Mouse (Mus musculus) granulocyte monocyte progenitor cell, adult 5-6 weeks (primary cell): ENCODE data around the gene Nrsn1. TPM values are rescaled to one million over a fixed set of nuclear protein-coding genes. Genes with fewer than 3 reads are reported as not detected.
A peak's percentile ranks its signal among the peaks of the same experiment; 100 is the strongest.
"Not testable (repeated sequence)": the region's sequence is repeated elsewhere in the genome, so short reads cannot be mapped to it uniquely, and the experiment has no call there.

Experiments used
- ATAC-seq: replicated peaks from 2 replicates; pipeline ENCODE4 v1.8.0; 2016; ENCODE audit warnings: mild to moderate bottlenecking, moderate TSS enrichment, inconsistent platforms; ENCODE audit not compliant: poor library complexity, severe bottlenecking
- total RNA-seq, 2 experiments: library from RNA; stranded (forward) in 1 of 2; stranded (reverse) in 1 of 2; fragments of 200-712, 200-1000 nt in 1 of 2; fragments of >200 nt in 1 of 2; fragmentation: Nextera tagmentation in 1 of 2; gene quantifications; 2 replicates each; pipeline ENCODE4 v1.2.3; 2014 to 2017

Gene Nrsn1
- not detected in 2 replicates for total RNA-seq (2014; fragmentation: Nextera tagmentation)
- total RNA-seq (2017), result not detected in 2 replicates

GRCm38 (mm10) chr13:25270402-25270801 is at the start of gene Nrsn1:
Nrsn1 (minus strand) TSS chr13:25270502.
- ATAC-seq, result not testable (repeated sequence)

GRCm38 (mm10) chr13:25312059-25312458 is 41.8 kb upstream of the Nrsn1 start:
- no peak for ATAC-seq

- ATAC-seq, result no peak
Measured at GRCm38 (mm10) chr13:25310068-25310467, 39.8 kb upstream of the Nrsn1 start.

- ATAC-seq, result no peak
Measured at GRCm38 (mm10) chr13:25288736-25289135, 18.4 kb upstream of the Nrsn1 start.

GRCm38 (mm10) chr13:25274934-25275565 is 4.7 kb upstream of the Nrsn1 start:
- no peak for ATAC-seq

- no peak for ATAC-seq
Measured at GRCm38 (mm10) chr13:25272189-25272588, 1.9 kb upstream of the Nrsn1 start.

- ATAC-seq, result peak; percentile 44
Measured at GRCm38 (mm10) chr13:25269569-25270268, 583 bp downstream of the Nrsn1 start.

- ATAC-seq, result peak; percentile 42
Measured at GRCm38 (mm10) chr13:25269039-25269438, 1.3 kb downstream of the Nrsn1 start.

GRCm38 (mm10) chr13:25262748-25263147 is 7.6 kb downstream of the Nrsn1 start:
- no peak for ATAC-seq

GRCm38 (mm10) chr13:25257608-25258007 is 12.7 kb downstream of the Nrsn1 start:
- ATAC-seq, result no peak

- no peak for ATAC-seq
Measured at GRCm38 (mm10) chr13:25254478-25255263, 15.6 kb downstream of the Nrsn1 start.

GRCm38 (mm10) chr13:25251893-25252292 is 18.4 kb downstream of the Nrsn1 start:
- ATAC-seq, result no peak

GRCm38 (mm10) chr13:25220186-25220787 is 50.0 kb downstream of the Nrsn1 start:
- no peak for ATAC-seq

GRCm38 (mm10) chr13:25218394-25218793 is 51.9 kb downstream of the Nrsn1 start:
- ATAC-seq, result no peak; the same call in 1 of the 2 replicates

- ATAC-seq, result no peak
Measured at GRCm38 (mm10) chr13:25206950-25207349, 63.4 kb downstream of the Nrsn1 start.

Other genes starting within 250 kb of the Nrsn1 start
- not detected in 2 replicates for gene Dcdc2a, start 214.5 kb downstream of the Nrsn1 start, total RNA-seq (2014; fragmentation: Nextera tagmentation)
- not detected in 2 replicates for gene Dcdc2a, start 214.5 kb downstream of the Nrsn1 start, total RNA-seq (2017)